Mouse (Mus musculus) small intestine, adult 2 months (tissue): ENCODE data around the gene Rab8a.

Source experiments
- CTCF ChIP-seq: fragments of 200-500 bp; IDR thresholded peaks from 2 replicates; pipeline ENCODE4 v1.5.1; 2012; ENCODE audit warnings: low read depth, mild to moderate bottlenecking, control low read depth, inconsistent platforms, low read length, moderate library complexity, mixed read lengths; ENCODE audit not compliant: insufficient replicate concordance, insufficient read length; ENCODE audit errors: extremely low read depth
- POLR2A ChIP-seq: fragments of 200-500 bp; IDR thresholded peaks from 2 replicates; pipeline ENCODE4 v1.6.1; 2012; ENCODE audit warnings: low read depth, mild to moderate bottlenecking, control low read depth, inconsistent platforms, low read length, moderate library complexity

DNA sequence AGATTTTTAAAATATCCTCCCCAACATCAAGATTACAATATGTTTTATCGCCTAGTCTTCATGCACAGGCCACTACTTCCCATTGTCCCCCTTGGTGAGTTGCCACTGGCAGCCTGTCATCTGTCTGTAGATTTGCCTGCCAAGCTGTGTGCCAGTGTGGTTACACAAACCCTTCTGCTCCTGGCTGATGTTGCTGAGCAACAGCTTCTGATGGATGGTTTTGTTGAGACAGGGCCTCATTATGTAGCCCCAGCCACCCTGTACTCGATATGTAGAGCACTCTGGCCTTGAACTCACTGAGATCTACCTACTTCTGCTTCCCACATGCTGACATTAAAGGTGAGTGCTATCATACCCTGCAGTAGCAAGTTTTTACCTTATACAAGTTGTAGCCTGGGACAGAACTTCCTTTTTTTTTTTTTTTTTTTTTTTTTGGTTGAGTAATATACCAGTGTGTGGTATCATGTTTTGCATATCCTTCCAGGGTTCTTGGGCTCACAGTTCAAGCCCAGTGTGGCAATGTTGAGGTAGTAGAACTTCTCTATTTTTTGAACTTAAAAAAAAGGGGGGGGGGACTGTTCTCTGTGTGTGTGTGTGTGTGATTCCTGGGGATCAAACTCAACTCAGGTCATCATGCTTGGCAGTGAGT, 22.7 kb downstream of the Rab8a start:
- TF ChIP-seq POLR2A (no peak), CTCF (no peak)
